Mouse (Mus musculus): Measurements from ENCODE around the gene Loxl3.

DNA sequence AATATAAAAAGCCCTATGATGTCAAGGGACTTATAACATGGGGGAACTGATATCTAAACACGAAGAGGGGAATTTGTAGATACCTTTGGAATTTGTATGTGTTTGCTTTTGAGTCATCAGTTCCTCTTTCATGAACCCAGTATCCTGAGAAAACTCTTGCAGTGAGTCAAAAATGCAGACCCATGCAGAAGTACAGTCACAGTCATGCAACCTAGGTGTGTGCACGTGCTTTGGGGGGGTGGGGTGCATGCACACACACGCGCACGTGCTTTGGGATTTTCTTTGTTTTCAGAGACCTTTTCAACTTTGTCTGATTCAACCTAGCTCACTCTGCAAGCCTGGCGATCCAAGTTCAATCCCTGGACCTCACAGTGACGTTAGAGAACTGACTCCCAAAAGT lies 39.6 kb upstream of the Loxl3 start:
- TF ChIP-seq CTCF (IDR thresholded peaks at IDR 0.05; ENCODE audit: low read depth) (no peak), EP300 (IDR thresholded peaks at IDR 0.05; ENCODE audit: low read depth) (no peak)
